Mouse (Mus musculus) stomach, embryonic 16.5 days (tissue): ENCODE data around the gene Gpbar1. TPM values are rescaled to one million over a fixed set of nuclear protein-coding genes. Genes with fewer than 3 reads are reported as not detected.

Experiments
- ATAC-seq: fragments of 200-750 bp; cut with Nextera tagmentation; 2 replicates; pipeline ENCODE4 v1.8.0; 2017; ENCODE audit warnings: moderate number of reproducible peaks, moderate TSS enrichment; ENCODE audit not compliant: insufficient read depth, low FRiP score
- H3K27ac ChIP-seq: fragments of 300-500 bp; sonication (generic); 2 replicates; pipeline ENCODE4 v1.5.1; 2014; ENCODE audit warnings: low read length
- H3K27me3 ChIP-seq: fragments of 300-500 bp; sonication (generic); 2 replicates; pipeline ENCODE4 v1.6.1; 2014; ENCODE audit warnings: low read length, control low read depth, mixed read lengths; ENCODE audit not compliant: control insufficient read depth, insufficient read depth
- H3K36me3 ChIP-seq: fragments of 300-500 bp; sonication (generic); 2 replicates; pipeline ENCODE4 v1.6.1; 2014; ENCODE audit warnings: low read length; ENCODE audit not compliant: control insufficient read depth, insufficient read depth
- H3K4me1 ChIP-seq: fragments of 300-500 bp; sonication (generic); 2 replicates; pipeline ENCODE4 v1.6.1; 2014; ENCODE audit warnings: low read length, control low read depth, mixed read lengths; ENCODE audit not compliant: control insufficient read depth, insufficient read depth
- H3K4me2 ChIP-seq: fragments of 300-500 bp; sonication (generic); 2 replicates; pipeline ENCODE4 v1.6.1; 2014; ENCODE audit warnings: low read depth, low read length, mixed read lengths
- H3K4me3 ChIP-seq: fragments of 300-500 bp; sonication (generic); replicated peaks from 2 replicates; pipeline ENCODE4 v1.5.1; 2014; ENCODE audit warnings: mild to moderate bottlenecking, low read length
- H3K9ac ChIP-seq: fragments of 300-500 bp; sonication (generic); 2 replicates; pipeline ENCODE4 v1.6.1; 2014; ENCODE audit warnings: low read length
- H3K9me3 ChIP-seq: fragments of 300-500 bp; sonication (generic); replicated peaks from 2 replicates; pipeline ENCODE4 v1.6.1; 2016; ENCODE audit warnings: low read length, control low read depth; ENCODE audit not compliant: control insufficient read depth
- WGBS: fragments of 180-500 bp; shearing (Covaris S2); extraction: QIAGEN DNeasy Blood & Tissue Kit; methylation state at CpG from one replicate; pipeline ENCODE4 v1.1.7; 2014; 5-methylcytosine and 5-hydroxymethylcytosine counted together
- polyA plus RNA-seq: library from polyadenylated mRNA; unstranded; fragments of >200 nt; fragmentation: Nextera tagmentation; extraction: Ambion mirVana; gene quantifications from 2 replicates; pipeline ENCODE4 v1.2.1, GENCODE M21; 2015

Gene Gpbar1
- polyA plus RNA-seq, 1 experiment from 2014 or later: 1.0 TPM

DNA sequence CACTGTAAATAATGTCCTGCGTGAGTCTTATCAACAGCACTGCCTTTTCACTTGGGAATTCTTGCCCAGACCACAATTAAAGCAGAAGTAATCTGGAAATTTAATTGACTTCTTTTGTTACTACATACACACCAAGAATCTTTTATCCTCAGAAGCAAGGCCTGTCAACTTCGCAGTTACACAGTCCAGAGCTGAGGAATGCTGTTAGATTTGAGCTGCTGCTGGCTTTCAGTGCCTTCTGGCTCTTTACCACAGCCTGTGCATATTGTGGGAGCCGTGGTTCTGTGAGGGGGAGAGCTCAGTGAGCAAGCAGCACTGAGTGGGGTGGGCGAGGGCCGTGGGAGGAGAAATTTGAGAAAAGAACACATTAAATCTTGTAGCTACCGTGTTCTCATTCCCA is 38.0 kb upstream of the Gpbar1 start:
- H3K4me3 ChIP-seq: peak overlapping the region; percentile 15
- peak overlapping the region; percentile 91 for H3K27ac ChIP-seq
- peaks cover 56% of the 10 kb centered on the region for H3K4me1 ChIP-seq
- H3K36me3 ChIP-seq: no peaks in the 10 kb centered on the region
- 21% methylated on average over 6 of the region's 6 CpGs for WGBS
- no peaks in the 10 kb centered on the region for H3K27me3 ChIP-seq
- ATAC-seq: peak; percentile 23; the same call in 1 of the 2 replicates
- peak overlapping the region; percentile 13; the same call in 1 of the 2 replicates for H3K9ac ChIP-seq
- peak overlapping the region; percentile 87 for H3K4me2 ChIP-seq
- H3K9me3 ChIP-seq: no peaks in the 10 kb centered on the region

DNA sequence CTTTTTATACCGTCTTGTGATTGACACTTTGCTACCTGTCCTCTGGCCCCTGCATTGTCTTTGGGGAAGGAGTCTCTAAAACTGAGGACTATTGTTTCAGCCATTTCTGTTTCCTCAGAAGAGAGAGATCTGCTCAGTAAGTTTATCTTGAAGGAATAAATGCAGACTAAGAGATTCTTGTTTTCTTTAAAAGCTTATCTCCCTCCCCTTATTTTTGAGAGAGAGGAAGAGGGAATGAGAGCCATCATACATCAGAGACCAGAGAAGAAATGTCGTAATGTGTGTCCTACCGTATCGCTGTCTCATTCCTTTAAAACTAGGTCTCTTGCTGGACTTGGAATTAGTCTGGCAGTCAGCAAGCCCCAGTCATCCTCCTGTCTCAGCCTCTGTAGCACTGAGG is 37.5 kb upstream of the Gpbar1 start:
- Histone ChIP-seq H3K9ac (peak overlapping the region; percentile 13), H3K27me3 (no peaks in the 10 kb centered on the region), H3K4me2 (peak overlapping the region; percentile 87), H3K9me3 (no peaks in the 10 kb centered on the region), H3K4me3 (peak overlapping the region; percentile 15), H3K4me1 (peaks cover 57% of the 10 kb centered on the region), H3K36me3 (no peaks in the 10 kb centered on the region), H3K27ac (peak overlapping the region; percentile 91)
- ATAC-seq: no peak
- 55% methylated on average over 4 of the region's 4 CpGs for WGBS

DNA sequence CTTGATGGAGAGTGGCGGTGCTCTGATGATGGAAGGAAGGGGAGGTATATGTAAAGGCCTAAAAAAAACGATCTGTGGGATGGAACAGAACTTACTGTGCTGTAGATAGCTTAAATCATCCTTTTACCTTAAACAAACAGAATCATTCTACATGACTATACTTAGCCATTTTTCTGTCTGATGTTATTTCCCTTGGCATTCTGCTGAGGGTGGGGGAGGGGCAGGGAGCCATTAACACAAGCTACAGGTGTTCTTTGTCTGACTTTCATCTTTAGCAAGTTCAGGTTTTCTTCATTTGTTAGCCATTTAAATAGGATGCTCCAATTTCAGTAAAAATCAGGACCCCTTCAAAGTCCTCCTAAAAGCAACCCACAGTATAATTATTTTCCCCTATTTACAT is 32.8 kb upstream of the Gpbar1 start:
- no peak overlapping the region for H3K4me2 ChIP-seq
- H3K9ac ChIP-seq: no peak overlapping the region
- H3K9me3 ChIP-seq: no peaks in the 10 kb centered on the region
- peaks cover 42% of the 10 kb centered on the region for H3K4me1 ChIP-seq
- no peak overlapping the region for H3K4me3 ChIP-seq
- H3K27ac ChIP-seq: no peak overlapping the region
- peaks cover 18% of the 10 kb centered on the region for H3K36me3 ChIP-seq
- no peak for ATAC-seq
- 49% methylated on average over 2 of the region's 2 CpGs for WGBS
- no peaks in the 10 kb centered on the region for H3K27me3 ChIP-seq

DNA sequence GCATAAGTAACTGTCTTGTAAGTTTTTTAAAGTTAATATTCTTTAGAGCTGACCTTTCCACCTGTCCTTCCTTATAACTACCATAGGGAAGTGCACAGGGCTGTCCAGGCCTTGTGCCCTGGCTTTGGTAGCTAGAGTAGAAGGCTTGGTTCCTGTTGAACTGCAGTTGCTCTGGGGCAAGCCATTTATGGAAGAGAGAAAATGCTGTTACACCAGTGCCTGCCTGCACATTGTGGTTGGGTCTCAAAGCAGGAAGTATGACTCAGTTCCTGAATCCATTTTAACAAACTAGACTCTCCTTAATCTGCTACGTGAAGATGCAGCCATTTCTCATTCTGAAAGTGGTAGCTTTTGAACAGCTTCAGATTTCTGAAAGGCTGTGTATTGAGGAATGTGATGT is 29.6 kb upstream of the Gpbar1 start:
- peak overlapping the region; percentile 79 for H3K27ac ChIP-seq
- peaks cover 23% of the 10 kb centered on the region for H3K4me1 ChIP-seq
- 24% methylated on average over 1 of the region's 1 CpGs for WGBS
- H3K4me3 ChIP-seq: no peak overlapping the region
- peak; percentile 83 for ATAC-seq
- no peaks in the 10 kb centered on the region for H3K27me3 ChIP-seq
- H3K4me2 ChIP-seq: peak overlapping the region; percentile 7; the same call in 1 of the 2 replicates
- H3K9ac ChIP-seq: no peak overlapping the region
- H3K36me3 ChIP-seq: peaks cover 37% of the 10 kb centered on the region
- H3K9me3 ChIP-seq: no peaks in the 10 kb centered on the region

- Histone ChIP-seq H3K27ac (peak overlapping the region; percentile 79), H3K9ac (no peak overlapping the region), H3K4me2 (peak overlapping the region; percentile 7; the same call in 1 of the 2 replicates), H3K4me3 (no peak overlapping the region), H3K9me3 (no peaks in the 10 kb centered on the region), H3K36me3 (peaks cover 39% of the 10 kb centered on the region), H3K27me3 (no peaks in the 10 kb centered on the region), H3K4me1 (peaks cover 23% of the 10 kb centered on the region)
- peak; percentile 82; the same call in 1 of the 2 replicates for ATAC-seq
- WGBS: 55% methylated on average over 5 of the region's 5 CpGs
Observed at GRCm38 (mm10) chr1:74249331-74249980, 28.9 kb upstream of the Gpbar1 start.

GRCm38 (mm10) chr1:74250096-74250495 is 28.3 kb upstream of the Gpbar1 start:
- H3K4me2 ChIP-seq: 0 out of 2 replicates have a peak overlapping the region, but pooled peaks have one; percentile 7
- H3K27ac ChIP-seq: peak overlapping the region; percentile 79

GRCm38 (mm10) chr1:74255704-74256345 is 22.5 kb upstream of the Gpbar1 start:
- peaks cover 33% of the 10 kb centered on the region; the same call in 1 of the 2 replicates for H3K36me3 ChIP-seq
- H3K9me3 ChIP-seq: no peaks in the 10 kb centered on the region
- H3K9ac ChIP-seq: no peak overlapping the region
- 89% methylated on average over 8 of the region's 8 CpGs for whole genome bisulfite sequencing
- no peak for ATAC-seq
- no peak overlapping the region for H3K4me3 ChIP-seq
- no peaks in the 10 kb centered on the region; the same call in 1 of the 2 replicates for H3K4me1 ChIP-seq
- no peaks in the 10 kb centered on the region for H3K27me3 ChIP-seq
- H3K27ac ChIP-seq: no peak overlapping the region; the same call in 1 of the 2 replicates
- no peak overlapping the region for H3K4me2 ChIP-seq

More at GRCm38 (mm10) chr1:74250096-74250495, 28.3 kb upstream of the Gpbar1 start:
- Histone ChIP-seq H3K9ac (no peak overlapping the region), H3K4me1 (peaks cover 18% of the 10 kb centered on the region), H3K36me3 (peaks cover 39% of the 10 kb centered on the region), H3K9me3 (no peaks in the 10 kb centered on the region), H3K4me3 (no peak overlapping the region), H3K27me3 (no peaks in the 10 kb centered on the region)
- ATAC-seq: no peak
- WGBS: 82% methylated on average over 4 of the region's 4 CpGs

GRCm38 (mm10) chr1:74256782-74257181 is 21.6 kb upstream of the Gpbar1 start:
- Histone ChIP-seq H3K9ac (no peak overlapping the region), H3K4me2 (no peak overlapping the region), H3K4me1 (no peaks in the 10 kb centered on the region), H3K36me3 (peaks cover 23% of the 10 kb centered on the region; the same call in 1 of the 2 replicates), H3K9me3 (no peaks in the 10 kb centered on the region), H3K27ac (no peak overlapping the region; the same call in 1 of the 2 replicates), H3K4me3 (no peak overlapping the region), H3K27me3 (no peaks in the 10 kb centered on the region)
- ATAC-seq: 0 out of 2 replicates have a peak, but pooled peaks have one; percentile 25
- 80% methylated on average over 4 of the region's 4 CpGs for WGBS

DNA sequence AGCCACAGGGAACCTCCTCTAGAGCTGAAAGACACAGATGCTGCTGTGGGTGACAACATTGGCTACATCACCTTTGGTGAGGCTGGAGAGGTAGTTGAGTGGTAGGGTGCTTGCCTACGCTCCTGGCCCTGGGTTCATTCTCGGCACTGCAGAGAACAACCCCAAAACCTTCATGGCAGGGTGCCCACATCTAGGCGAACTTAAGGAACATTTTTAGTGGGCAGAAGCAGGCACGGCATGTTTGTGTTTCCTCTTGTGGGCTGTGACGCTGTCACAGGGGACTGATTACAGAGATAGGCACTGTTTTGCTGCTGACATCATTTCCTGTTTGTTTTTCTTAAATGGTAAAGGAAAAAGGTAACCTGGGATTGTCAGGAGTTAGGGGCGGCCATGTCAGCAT is 15.8 kb upstream of the Gpbar1 start:
- Histone ChIP-seq H3K36me3 (peaks cover 47% of the 10 kb centered on the region), H3K4me1 (no peaks in the 10 kb centered on the region), H3K9ac (no peak overlapping the region), H3K4me3 (no peak overlapping the region), H3K27me3 (no peaks in the 10 kb centered on the region), H3K27ac (no peak overlapping the region), H3K9me3 (no peaks in the 10 kb centered on the region), H3K4me2 (no peak overlapping the region)
- ATAC-seq: no peak
- WGBS: 87% methylated on average over 6 of the region's 6 CpGs
